Mouse (Mus musculus) skeletal muscle tissue, postnatal 0 days (tissue): Measurements from ENCODE around the gene Kctd12. TPM values are rescaled to one million over a fixed set of nuclear protein-coding genes. Genes with fewer than 3 reads are reported as not detected.

ENCODE experiments used
- microRNA-seq, 2 experiments: library from miRNA; unstranded; fragments of <30 nt; microRNA quantifications; one replicate each; pipeline ENCODE4; 2016
- polyA plus RNA-seq: library from polyadenylated mRNA; unstranded; fragments of >200 nt; fragmentation: Nextera tagmentation; extraction: Ambion mirVana; gene quantifications from 2 replicates; pipeline ENCODE4 v1.2.1, GENCODE M21; 2015

The Kctd12 gene
- 12.1 and 12.9 TPM in 2 replicates for polyA plus RNA-seq

DNA sequence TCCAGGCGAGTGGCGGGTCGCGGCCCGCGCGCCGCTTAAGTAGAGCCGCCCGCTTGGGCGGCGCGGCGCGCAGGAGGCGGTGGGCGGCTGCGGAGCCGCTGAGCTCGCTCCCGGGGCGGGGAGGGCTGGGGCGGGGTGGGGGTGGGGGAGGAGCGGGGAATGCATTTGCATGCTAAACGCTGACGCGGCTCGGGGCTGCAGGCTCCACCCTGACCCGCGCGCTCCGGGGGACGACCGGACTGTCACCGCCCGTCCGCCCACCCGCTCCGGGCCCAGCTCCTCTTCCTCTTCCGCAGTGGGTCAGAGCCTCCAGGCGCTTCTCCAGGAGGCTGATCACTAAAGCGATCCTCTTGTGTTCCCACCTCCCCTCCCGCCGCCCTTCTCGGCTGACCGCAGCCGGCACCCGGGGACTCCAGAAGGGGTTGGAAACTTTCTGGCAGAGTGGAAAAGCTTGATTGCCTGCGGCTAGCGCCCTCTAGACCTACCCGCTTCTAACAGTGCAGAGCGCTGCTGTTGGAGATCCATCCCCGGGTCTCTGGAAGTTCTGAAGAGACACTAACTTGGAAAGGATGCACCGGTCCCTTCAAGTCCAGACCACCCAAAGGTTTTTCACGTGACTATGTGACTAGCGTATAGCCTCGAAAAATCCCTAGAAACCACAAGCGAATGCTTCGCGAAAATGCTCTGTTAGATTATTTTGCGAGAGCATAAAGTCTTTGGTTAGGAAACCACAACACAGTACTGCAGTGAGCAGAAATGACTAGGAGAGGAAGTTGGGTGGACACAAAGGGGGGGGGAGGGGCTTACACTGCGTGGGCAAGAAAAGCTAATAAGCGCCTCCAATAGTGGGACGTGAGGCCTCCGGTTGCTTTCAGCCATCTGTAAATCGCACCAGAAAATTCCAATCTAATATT is at the start of gene Kctd12:
Gene Kctd12, minus strand, starts transcription at position 11 of the 914 bp plus-strand sequence.

Small RNA genes lying within 50 kb of the gene (microRNA-seq; reads per million reads assigned to microRNA genes)
- 0.41 to 1.3 reads per million in 2 experiments for gene Mir5130

Other genes with a start within 250 kb of the Kctd12 start
- not detected in 2 replicates for gene Acod1, start 64.3 kb upstream of the Kctd12 start, polyA plus RNA-seq
- gene Cln5, start 87.6 kb upstream of the Kctd12 start, polyA plus RNA-seq = 14.8 and 16.9 TPM in 2 replicates
- gene Fbxl3, start 116.9 kb upstream of the Kctd12 start, polyA plus RNA-seq = 16.2 and 16.6 TPM in 2 replicates